Comparison of ENCODE assay signal across 14 mouse cellular contexts in genomic region chr15:101316913-101317813, GRCm38 (mm10). TPM values are rescaled to one million over a fixed set of nuclear protein-coding genes. Genes with fewer than 3 reads are reported as not detected.
DNase-seq lines count a peak whose midpoint lies in the region; ATAC-seq and TF ChIP-seq lines count a peak whose summit lies in the region.
"Had no signal": no experiment of that assay in that cellular context is flagged by ENCODE, and none has a peak within 500 bp of the region (broad histone marks: within the 10 kb centered on the region; RNA-seq: fewer than 3 reads in every experiment).

No protein-coding gene starts in this region.

- TF ChIP-seq CTCF in G1E (IDR thresholded peaks at IDR 0.05; ENCODE audit: low read depth, low read length): no peak
- no peak for TF ChIP-seq CTCF in bone marrow, adult 2 months (IDR thresholded peaks at IDR 0.05; ENCODE audit: control insufficient read depth, insufficient read depth, low read length)
- no peak for TF ChIP-seq CTCF in hindbrain, postnatal 0 days (IDR thresholded peaks at IDR 0.05; ENCODE audit: low read depth)

- H3K4me3 ChIP-seq in kidney, embryonic 16.5 days (ENCODE audit: low read length): no peak overlapping the region
- peak overlapping the region; percentile 45; the same call in 1 of the 2 replicates for H3K4me3 ChIP-seq in G1E (ENCODE audit: low read depth, low read length)
- H3K4me3 ChIP-seq in bone marrow, adult 2 months (replicated peaks; ENCODE audit: control insufficient read depth, low read depth, low read length): peak overlapping the region; percentile 80
- H3K4me3 ChIP-seq in liver, embryonic 15.5 days (replicated peaks): peak overlapping the region; percentile 33
- no peak overlapping the region for H3K4me3 ChIP-seq in hindbrain, postnatal 0 days (ENCODE audit: low read length)
- H3K4me3 ChIP-seq: limb, embryonic 13.5 days had no signal

- no peak for ATAC-seq in kidney, embryonic 16.5 days (ENCODE audit: low FRiP score, low TSS enrichment)
- no peak for ATAC-seq in G1E (ENCODE audit: extremely low read depth, insufficient number of reproducible peaks, low FRiP score, poor library complexity, severe bottlenecking)
- ATAC-seq in liver, embryonic 15.5 days (ENCODE audit: insufficient read depth): no peak
- ATAC-seq in hindbrain, postnatal 0 days: no peak
- ATAC-seq: intestine, postnatal 0 days; midbrain, embryonic 16.5 days had no signal

- H3K27me3 ChIP-seq in kidney, embryonic 16.5 days (ENCODE audit: insufficient read depth, low read length): no peaks in the 10 kb centered on the region
- 0 out of 2 replicates have a peak, but pooled peaks cover 2% of the 10 kb centered on the region for H3K27me3 ChIP-seq in G1E (ENCODE audit: insufficient read depth, low read length)
- peaks cover 12% of the 10 kb centered on the region; the same call in 1 of the 2 replicates for H3K27me3 ChIP-seq in liver, embryonic 15.5 days
- no peaks in the 10 kb centered on the region for H3K27me3 ChIP-seq in hindbrain, postnatal 0 days (ENCODE audit: insufficient read depth, low read length)
- H3K27me3 ChIP-seq: limb, embryonic 13.5 days had no signal

- no peak overlapping the region; the same call in 1 of the 2 replicates for H3K4me2 ChIP-seq in kidney, embryonic 16.5 days (replicated peaks; ENCODE audit: low read depth, low read length)
- H3K4me2 ChIP-seq in liver, embryonic 15.5 days: peak overlapping the region; percentile 45
- H3K4me2 ChIP-seq in hindbrain, postnatal 0 days (ENCODE audit: low read depth, low read length): no peak overlapping the region

- H3K4me1 ChIP-seq in kidney, embryonic 16.5 days (ENCODE audit: insufficient read depth, low read length): peaks cover 38% of the 10 kb centered on the region
- peaks cover 43% of the 10 kb centered on the region for H3K4me1 ChIP-seq in G1E (ENCODE audit: insufficient read depth, low read depth, low read length)
- H3K4me1 ChIP-seq in bone marrow, adult 2 months (ENCODE audit: control insufficient read depth, insufficient read depth, low read length): peaks cover 5% of the 10 kb centered on the region
- peaks cover 31% of the 10 kb centered on the region for H3K4me1 ChIP-seq in liver, embryonic 15.5 days (replicated peaks)
- peaks cover 3% of the 10 kb centered on the region; the same call in 1 of the 2 replicates for H3K4me1 ChIP-seq in hindbrain, postnatal 0 days (ENCODE audit: insufficient read depth, low read length)

- no peak for DNase-seq in kidney, adult 8-10 months
- DNase-seq in G1E (ENCODE audit: low spot score): no peak
- DNase-seq in hindbrain, postnatal 0 days (ENCODE audit: low spot score): no peak
- no peak for DNase-seq in layer of hippocampus, adult 11-12 months (ENCODE audit: low spot score)
- DNase-seq: adrenal gland, postnatal 36 days; cerebellum, adult 18-20 months had no signal

- no peaks in the 10 kb centered on the region for H3K36me3 ChIP-seq in kidney, embryonic 16.5 days (ENCODE audit: insufficient read depth, low read length)
- H3K36me3 ChIP-seq in G1E (replicated peaks): no peaks in the 10 kb centered on the region
- no peaks in the 10 kb centered on the region for H3K36me3 ChIP-seq in liver, embryonic 15.5 days (replicated peaks)
- H3K36me3 ChIP-seq in hindbrain, postnatal 0 days (ENCODE audit: insufficient read depth, low read length): no peaks in the 10 kb centered on the region
- H3K36me3 ChIP-seq: limb, embryonic 13.5 days had no signal

- no peaks in the 10 kb centered on the region for H3K9me3 ChIP-seq in kidney, embryonic 16.5 days (ENCODE audit: low read length)
- peaks cover 31% of the 10 kb centered on the region for H3K9me3 ChIP-seq in G1E (replicated peaks)
- H3K9me3 ChIP-seq in liver, embryonic 15.5 days (replicated peaks): no peaks in the 10 kb centered on the region
- H3K9me3 ChIP-seq in hindbrain, postnatal 0 days (ENCODE audit: low read length): no peaks in the 10 kb centered on the region
- H3K9me3 ChIP-seq: limb, embryonic 13.5 days had no signal

- TF ChIP-seq POLR2A in bone marrow, adult 2 months (IDR thresholded peaks at IDR 0.05; ENCODE audit: borderline replicate concordance, control insufficient read depth, low read depth, low read length): no peak

- 63% methylated on average over 18 of the region's 18 CpGs for WGBS in kidney, embryonic 16.5 days
- WGBS in bone marrow, adult 2 months: 4% methylated on average over 18 of the region's 18 CpGs
- 22% methylated on average over 18 of the region's 18 CpGs for WGBS in liver, embryonic 15.5 days (ENCODE audit: insufficient replicate concordance)
- WGBS in hindbrain, postnatal 0 days: 80% methylated on average over 18 of the region's 18 CpGs

- peak overlapping the region; percentile 10; the same call in 1 of the 2 replicates for H3K9ac ChIP-seq in kidney, embryonic 16.5 days (replicated peaks; ENCODE audit: low read length)
- no peak overlapping the region for H3K9ac ChIP-seq in liver, embryonic 15.5 days
- H3K9ac ChIP-seq in hindbrain, postnatal 0 days (replicated peaks; ENCODE audit: low read length): no peak overlapping the region
- H3K9ac ChIP-seq: limb, embryonic 13.5 days had no signal

- H3K27ac ChIP-seq in kidney, embryonic 16.5 days (ENCODE audit: low read length): no peak overlapping the region
- peak overlapping the region; percentile 90 for H3K27ac ChIP-seq in bone marrow, adult 2 months (ENCODE audit: control insufficient read depth, insufficient read depth, low read depth, low read length, poor library complexity)
- peak overlapping the region; percentile 51 for H3K27ac ChIP-seq in liver, embryonic 15.5 days (replicated peaks)
- H3K27ac ChIP-seq in hindbrain, postnatal 0 days: no peak overlapping the region
- H3K27ac ChIP-seq: limb, embryonic 13.5 days had no signal

RNA-seq across cellular contexts. Expression of gene 6030408B16Rik, which starts 24.2 kb away (rescaled TPM):
- polyA plus RNA-seq in kidney, embryonic 16.5 days (2015; fragmentation: Nextera tagmentation; extraction: Ambion mirVana): 23.2 and 23.9 TPM in 2 replicates
- total RNA-seq in G1E (2014; fragmentation: Nextera tagmentation): not detected in 2 replicates
- total RNA-seq in G1E (2017): 0.12 TPM in 1 of 2 replicates, not detected in the other
- polyA plus RNA-seq in G1E (2012): 0.09 TPM in 1 of 2 replicates, not detected in the other
- 0.50 and 1.4 TPM in 2 replicates for polyA plus RNA-seq in bone marrow, adult 2 months (2011; ENCODE audit: insufficient read depth, insufficient read length, low replicate concordance, missing spikeins)
- 0.30 and 0.81 TPM in 2 replicates for polyA plus RNA-seq in liver, embryonic 15.5 days (2015; fragmentation: Nextera tagmentation; extraction: Ambion mirVana)
- not detected in 2 replicates for total RNA-seq in hindbrain, postnatal 0 days (2014; rRNA removed)
- polyA plus RNA-seq in hindbrain, postnatal 0 days (2015; fragmentation: Nextera tagmentation; extraction: Ambion mirVana): 0.15 and 0.30 TPM in 2 replicates
- total RNA-seq: layer of hippocampus, postnatal 10 days had no signal

RNA-seq across cellular contexts. Expression of gene Atg101, which starts 33.1 kb away (rescaled TPM):
- 78.2 and 87.0 TPM in 2 replicates for polyA plus RNA-seq in kidney, embryonic 16.5 days (2015; fragmentation: Nextera tagmentation; extraction: Ambion mirVana)
- total RNA-seq in G1E (2014; fragmentation: Nextera tagmentation): 5.9 and 11.0 TPM in 2 replicates
- total RNA-seq in G1E (2017): 34.6 and 35.3 TPM in 2 replicates
- 42.5 and 55.1 TPM in 2 replicates for polyA plus RNA-seq in G1E (2012)
- 27.4 and 42.0 TPM in 2 replicates for polyA plus RNA-seq in bone marrow, adult 2 months (2011; ENCODE audit: insufficient read depth, insufficient read length, low replicate concordance, missing spikeins)
- polyA plus RNA-seq in liver, embryonic 15.5 days (2015; fragmentation: Nextera tagmentation; extraction: Ambion mirVana): 25.5 and 27.3 TPM in 2 replicates
- total RNA-seq in hindbrain, postnatal 0 days (2014; rRNA removed): 44.1 and 52.3 TPM in 2 replicates
- polyA plus RNA-seq in hindbrain, postnatal 0 days (2015; fragmentation: Nextera tagmentation; extraction: Ambion mirVana): 69.1 and 75.3 TPM in 2 replicates

RNA-seq across cellular contexts. Expression of gene Krt80, which starts 52.8 kb away (rescaled TPM):
- 1.7 and 2.3 TPM in 2 replicates for polyA plus RNA-seq in kidney, embryonic 16.5 days (2015; fragmentation: Nextera tagmentation; extraction: Ambion mirVana)
- not detected in 2 replicates for total RNA-seq in G1E (2014; fragmentation: Nextera tagmentation)
- 0.11 and 0.12 TPM in 2 replicates for total RNA-seq in G1E (2017)
- polyA plus RNA-seq in G1E (2012): not detected in 2 replicates
- 1.3 and 3.5 TPM in 2 replicates for polyA plus RNA-seq in bone marrow, adult 2 months (2011; ENCODE audit: insufficient read depth, insufficient read length, low replicate concordance, missing spikeins)
- 0.43 and 0.44 TPM in 2 replicates for polyA plus RNA-seq in liver, embryonic 15.5 days (2015; fragmentation: Nextera tagmentation; extraction: Ambion mirVana)
- 0.43 and 1.2 TPM in 2 replicates for total RNA-seq in hindbrain, postnatal 0 days (2014; rRNA removed)
- 0.30 and 0.33 TPM in 2 replicates for polyA plus RNA-seq in hindbrain, postnatal 0 days (2015; fragmentation: Nextera tagmentation; extraction: Ambion mirVana)
- total RNA-seq: CH12.LX had no signal

Comparison
In these comparisons a context has a peak if more than half of its experiments do, and no peak if none do; other contexts are left out.
1. H3K27ac ChIP-seq: peak in bone marrow, adult 2 months (single experiment) and liver, embryonic 15.5 days (single experiment); none in kidney, embryonic 16.5 days (single experiment) and hindbrain, postnatal 0 days (single experiment).
2. H3K4me3 ChIP-seq: peak in G1E (single experiment), bone marrow, adult 2 months (single experiment) and liver, embryonic 15.5 days (single experiment); none in kidney, embryonic 16.5 days (single experiment) and hindbrain, postnatal 0 days (single experiment).
3. RNA of gene 6030408B16Rik, which starts 24.2 kb away (polyA plus RNA-seq): 23.2 to 23.9 TPM in kidney, embryonic 16.5 days; 0.50 to 1.4 TPM in bone marrow, adult 2 months, 0.30 to 0.81 TPM in liver, embryonic 15.5 days, 0.15 to 0.30 TPM in hindbrain, postnatal 0 days and 0.09 TPM in G1E; every median in the first group is over 10 times any median in the second.